Mouse (Mus musculus): ENCODE measurements around the gene Zfp991.
"Not testable (repeated sequence)": the region's sequence is repeated elsewhere in the genome, so short reads cannot be mapped to it uniquely, and the experiment has no call there.

Gene Zfp991

DNA sequence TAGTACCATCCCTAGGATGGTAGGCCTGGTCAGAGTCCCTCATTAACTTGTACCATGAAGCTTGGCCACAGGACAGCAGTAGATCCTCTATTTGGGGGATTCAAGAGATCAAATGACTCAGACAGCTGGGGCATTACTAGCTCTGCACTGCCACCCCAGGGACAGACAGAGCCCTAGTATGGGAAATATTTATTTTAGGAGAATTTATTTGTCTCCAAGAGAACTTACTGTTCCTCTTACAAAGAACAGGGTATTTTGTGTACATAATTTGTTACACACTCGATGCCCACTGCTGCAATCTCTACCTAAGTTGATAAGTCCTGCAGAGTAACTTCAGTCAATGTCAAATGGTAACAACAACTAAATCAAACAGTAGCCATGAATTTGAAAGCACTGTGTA lies 55.0 kb downstream of the Zfp991 start:
- not testable (repeated sequence) for DNase-seq

DNA sequence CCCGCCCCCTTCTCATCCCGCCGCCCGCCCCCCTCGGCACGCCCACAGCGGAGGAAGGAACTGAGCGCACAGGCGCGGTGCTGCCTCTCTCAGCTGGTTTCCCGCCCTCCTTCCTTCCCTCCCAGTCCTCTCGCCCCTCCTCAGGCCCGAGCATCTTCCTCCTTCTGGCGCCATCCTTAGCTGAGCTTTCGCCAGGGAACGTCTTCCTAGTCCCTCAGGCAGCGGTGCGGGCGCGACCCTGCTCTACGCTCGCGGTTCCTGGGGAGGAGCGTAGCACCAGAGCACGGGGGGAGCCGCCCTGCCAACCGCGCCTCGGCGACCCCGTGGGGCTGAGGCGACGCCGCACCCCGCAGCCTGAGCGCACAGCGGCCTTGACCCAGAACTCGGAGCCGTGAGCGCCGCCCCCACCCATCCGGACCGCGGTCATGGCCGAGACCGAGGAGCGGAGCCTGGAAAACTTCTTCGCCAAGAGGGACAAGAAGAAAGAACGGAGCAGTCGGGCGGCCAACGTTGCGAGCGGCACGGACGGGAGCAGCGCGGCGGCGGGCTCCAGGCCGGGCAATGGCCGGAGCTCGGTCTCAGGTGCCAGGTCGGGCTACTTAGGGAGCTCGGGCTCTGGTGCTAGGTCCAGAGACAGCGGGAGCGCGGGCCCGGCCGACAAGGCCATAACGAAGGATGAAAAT lies 55.6 kb downstream of the Zfp991 start:
- not testable (repeated sequence) for DNase-seq

DNA sequence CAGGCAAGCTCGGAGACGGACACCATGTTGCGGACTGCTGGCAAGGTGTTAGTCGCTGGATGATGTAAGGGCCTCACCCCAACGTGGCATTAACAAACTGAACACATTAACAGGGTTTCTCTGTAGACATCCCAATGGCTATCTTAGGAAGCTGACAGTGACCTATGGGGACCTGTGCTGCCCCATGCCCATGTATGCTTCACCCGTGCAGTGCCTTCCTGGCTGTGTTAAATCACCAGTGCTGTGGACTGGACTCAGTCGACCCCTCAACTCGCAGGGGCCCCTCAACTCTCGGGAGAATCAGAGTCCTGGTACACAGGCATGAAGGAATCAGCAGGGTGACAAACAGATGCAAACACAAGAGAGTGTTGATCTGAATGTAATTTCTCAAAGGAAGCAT lies 63.3 kb downstream of the Zfp991 start:
- DNase-seq = not testable (repeated sequence)

DNA sequence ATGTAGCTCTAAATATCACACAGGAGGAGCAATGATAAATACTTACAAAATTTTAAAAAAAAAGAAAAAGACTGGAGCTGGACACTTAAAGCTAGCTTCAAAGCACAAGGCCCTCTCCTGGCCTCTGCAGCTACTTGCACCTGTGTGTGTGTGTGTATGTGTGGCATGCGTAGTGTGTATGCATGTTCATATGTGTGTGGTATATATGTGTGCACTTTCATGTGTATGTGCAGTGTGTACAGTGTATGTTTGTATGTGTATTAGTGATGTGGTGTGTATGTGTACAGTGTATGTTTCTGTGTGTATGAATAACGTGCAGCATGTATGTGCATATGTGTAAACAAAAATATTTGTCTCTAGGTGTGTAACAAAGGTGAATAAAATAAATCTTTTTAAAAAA lies 65.4 kb downstream of the Zfp991 start:
- DNase-seq = not testable (repeated sequence)

DNA sequence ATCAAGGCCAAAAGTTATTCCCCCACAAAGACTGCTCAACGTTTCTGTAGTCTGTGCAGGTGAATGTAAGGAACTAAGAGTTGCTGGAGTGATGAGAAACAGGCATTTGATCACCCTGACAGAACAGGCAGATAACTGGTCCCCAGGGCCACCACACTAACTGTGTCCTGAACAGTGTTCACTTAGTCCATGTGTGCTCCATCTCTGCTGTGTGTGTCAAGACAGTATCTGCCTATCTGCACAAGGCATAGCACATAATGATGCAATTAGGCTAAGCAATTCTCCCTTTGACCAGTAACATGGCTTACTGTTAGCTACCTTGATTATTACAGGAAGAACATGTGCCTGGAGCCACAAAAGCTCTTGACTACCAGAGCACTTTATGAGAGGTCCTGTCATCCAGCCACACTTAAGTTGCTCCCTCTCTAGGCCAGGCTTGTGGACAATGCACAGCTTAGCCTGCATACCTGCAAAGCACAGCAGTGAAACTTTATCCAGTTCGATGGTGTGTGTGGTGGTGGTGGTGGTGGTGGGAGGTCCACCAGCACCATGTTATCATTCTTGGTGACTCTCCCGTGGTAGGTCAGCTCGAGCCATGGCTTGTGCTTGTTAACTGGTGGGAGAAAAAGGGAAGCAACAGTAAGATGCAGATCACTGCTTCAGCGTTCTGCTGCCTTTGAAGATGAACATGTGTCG lies 67.4 kb downstream of the Zfp991 start:
- not testable (repeated sequence) for DNase-seq

DNA sequence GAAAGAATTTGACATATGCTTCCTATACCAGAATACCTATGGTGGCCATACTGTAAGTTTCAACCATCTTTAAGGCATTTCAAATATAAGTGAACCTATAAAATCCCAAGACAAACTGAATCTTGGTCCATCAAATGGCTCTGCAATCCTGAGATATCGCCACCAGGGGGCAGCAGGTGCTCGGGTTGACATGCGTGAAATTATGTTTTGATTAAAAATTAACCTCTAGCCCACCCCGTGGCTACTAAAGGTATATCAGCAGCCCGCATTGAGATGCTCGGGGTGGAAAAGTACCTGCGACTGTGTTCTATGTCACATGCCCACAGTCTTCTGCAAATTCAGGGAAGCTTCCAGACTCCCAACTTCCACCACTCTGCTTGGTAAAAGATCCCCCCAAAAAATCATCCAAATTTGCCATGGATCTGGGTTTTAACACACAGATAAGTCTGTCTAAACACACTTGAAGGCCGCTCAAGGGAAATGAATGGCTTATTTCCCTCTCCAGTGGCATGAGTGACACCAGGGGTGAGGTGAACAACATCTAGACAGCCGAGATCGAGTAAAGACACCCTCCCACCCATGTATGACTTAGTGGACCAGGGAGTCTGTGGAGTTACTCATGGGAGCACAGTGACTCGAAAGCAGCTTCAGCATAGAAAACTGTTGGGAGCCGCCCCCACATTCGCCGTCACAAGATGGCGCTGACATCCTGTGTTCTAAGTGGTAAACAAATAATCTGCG lies 70.3 kb downstream of the Zfp991 start:
- not testable (repeated sequence) for DNase-seq

DNA sequence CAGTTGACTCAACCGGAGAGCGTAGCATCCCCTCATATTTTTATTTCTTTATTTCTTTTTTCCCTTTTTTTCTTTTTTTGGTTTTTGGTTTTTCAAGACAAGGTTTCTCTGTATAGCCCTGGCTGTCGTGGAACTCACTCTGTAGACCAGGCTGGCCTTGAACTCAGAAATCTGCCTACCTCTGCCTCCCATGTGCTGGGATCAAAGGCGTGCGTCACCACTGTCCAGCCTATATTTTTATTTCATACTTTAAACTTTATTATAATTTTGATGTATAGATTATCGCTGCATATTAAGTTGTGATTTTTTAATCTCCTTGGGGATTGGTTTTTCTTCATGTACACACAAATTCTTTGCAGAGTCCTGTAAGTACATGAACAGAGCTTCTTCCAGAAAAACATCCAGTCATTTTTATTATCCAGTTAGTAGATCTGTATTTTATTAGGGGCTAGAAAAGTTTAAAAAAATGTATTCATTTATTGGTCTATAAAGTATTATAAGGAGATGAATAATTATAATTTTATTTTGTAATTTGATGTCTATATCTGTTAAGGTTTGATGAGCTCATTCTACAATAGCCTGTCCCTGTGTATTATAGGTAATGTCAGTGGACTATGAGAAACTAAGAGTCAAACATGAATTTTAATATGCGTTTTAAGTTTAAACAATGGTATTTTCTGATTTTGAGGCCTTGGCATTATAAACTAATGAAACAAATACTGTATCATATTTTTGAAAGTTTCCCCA lies 80.5 kb downstream of the Zfp991 start:
- not testable (repeated sequence) for DNase-seq

DNA sequence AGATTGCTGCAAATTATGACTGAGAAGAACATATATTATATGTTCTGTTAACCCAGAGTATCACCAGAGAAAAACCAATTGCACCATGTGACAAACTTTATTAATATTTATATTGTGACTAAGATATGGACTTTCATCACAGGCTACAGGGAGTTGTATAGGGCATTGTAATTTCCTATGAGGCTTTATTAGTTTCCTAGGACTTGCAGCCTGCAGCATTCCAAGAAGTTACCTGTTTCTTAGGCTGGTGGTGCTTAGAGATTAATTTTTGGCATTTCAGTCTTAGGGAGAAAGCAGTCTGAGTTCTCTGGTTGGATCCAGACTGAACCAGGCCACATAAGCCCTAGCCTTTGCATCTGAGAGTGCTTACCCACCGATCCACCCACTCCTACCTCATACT lies 82.4 kb downstream of the Zfp991 start:
- DNase-seq = not testable (repeated sequence)

DNA sequence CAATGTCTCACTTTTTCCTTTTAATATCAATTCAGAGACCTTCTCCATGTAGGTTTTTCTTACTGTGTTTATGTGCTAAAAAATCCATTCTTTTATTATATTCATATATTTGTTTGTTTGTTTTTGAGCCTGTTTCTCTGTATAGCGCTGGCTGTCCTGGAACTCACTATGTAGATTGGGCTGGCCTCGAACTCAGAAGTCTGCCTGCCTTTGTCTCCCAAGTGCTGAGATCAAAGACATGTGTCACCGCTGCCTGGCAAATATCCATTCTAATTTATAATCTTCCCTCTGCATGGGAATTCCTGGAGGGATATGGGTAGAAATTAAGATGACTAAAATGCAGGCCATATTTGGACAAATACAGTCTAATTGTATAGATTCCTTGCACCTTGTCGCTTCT lies 85.8 kb downstream of the Zfp991 start:
- not testable (repeated sequence) for DNase-seq

DNA sequence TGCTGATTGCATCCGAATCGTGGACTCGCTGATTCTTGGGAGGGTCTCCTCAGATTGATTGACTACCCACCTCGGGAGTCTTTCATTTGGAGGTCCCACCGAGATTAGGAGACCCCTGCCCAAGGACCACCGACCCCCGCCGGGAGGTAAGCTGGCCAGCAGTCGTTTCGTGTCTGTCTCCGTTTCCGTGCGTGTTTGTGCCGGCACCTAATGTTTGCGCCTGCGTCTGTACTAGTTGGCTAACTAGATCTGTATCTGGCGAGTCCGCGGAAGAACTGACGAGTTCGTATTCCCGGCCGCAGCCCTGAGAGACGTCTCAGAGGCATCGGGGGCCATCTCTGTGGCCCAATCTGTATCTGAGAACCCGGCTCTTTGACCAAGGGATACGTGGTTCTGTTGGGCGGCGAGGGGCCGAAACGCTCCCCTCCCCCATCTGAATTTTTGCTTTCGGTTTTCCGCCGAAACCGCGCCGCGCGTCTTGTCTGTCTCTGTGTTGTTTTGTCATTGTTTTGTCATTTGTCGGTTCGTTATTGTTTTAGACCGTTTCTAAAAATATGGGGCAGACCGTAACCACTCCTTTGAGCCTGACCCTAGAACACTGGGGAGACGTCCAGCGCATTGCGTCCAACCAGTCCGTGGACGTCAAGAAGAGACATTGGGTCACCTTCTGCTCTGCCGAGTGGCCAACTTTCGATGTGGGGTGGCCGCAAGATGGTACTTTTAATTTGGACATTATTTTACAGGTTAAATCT lies 87.7 kb downstream of the Zfp991 start:
- peak; percentile 33 for DNase-seq

DNA sequence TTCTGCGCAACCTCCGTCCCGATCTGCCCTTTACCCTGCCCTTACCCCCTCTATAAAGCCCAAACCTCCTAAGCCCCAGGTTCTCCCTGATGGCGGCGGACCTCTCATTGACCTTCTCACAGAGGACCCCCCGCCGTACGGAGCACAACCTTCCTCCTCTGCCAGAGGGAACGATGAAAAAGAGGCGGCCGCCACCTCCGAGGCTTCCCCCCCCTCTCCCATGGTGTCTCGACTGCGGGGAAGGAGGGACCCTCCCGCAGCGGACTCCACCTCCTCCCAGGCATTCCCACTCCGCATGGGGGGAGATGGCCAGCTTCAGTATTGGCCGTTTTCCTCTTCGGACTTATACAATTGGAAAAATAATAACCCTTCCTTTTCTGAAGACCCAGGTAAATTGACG lies 88.4 kb downstream of the Zfp991 start:
- DNase-seq = not testable (repeated sequence)

DNA sequence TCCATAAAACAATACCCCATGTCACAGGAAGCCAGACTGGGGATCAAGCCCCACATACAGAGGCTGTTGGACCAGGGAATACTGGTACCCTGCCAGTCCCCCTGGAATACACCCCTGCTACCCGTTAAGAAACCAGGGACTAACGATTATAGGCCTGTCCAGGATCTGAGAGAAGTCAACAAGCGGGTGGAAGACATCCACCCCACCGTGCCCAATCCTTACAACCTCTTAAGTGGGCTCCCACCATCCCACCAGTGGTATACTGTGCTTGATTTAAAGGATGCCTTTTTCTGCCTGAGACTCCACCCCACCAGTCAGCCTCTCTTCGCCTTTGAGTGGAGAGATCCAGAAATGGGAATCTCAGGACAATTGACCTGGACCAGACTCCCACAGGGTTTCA lies 90.2 kb downstream of the Zfp991 start:
- DNase-seq = not testable (repeated sequence)

DNA sequence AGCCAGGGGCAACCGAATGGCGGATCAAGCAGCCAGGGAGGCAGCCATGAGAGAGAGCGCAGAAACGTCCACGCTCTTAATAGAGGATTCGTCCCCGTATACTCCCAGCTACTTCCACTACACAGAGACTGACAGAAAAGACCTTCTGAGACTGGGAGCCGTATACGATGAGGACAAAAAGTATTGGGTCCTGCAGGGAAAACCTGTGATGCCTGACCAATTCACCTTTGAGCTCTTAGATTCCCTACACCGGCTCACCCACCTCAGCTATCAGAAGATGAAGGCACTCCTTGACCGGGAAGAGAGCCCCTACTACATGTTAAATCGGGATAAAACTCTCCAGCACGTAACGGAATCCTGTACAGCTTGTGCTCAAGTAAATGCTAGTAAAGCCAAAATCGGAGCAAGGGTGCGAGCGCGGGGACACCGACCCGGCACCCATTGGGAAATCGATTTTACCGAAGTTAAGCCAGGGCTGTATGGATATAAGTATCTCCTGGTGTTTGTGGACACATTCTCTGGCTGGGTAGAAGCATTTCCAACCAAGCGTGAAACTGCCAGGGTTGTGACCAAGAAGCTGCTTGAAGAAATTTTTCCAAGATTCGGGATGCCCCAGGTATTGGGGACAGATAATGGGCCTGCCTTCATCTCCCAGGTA lies 92.1 kb downstream of the Zfp991 start:
- DNase-seq = peak; percentile 17

DNA sequence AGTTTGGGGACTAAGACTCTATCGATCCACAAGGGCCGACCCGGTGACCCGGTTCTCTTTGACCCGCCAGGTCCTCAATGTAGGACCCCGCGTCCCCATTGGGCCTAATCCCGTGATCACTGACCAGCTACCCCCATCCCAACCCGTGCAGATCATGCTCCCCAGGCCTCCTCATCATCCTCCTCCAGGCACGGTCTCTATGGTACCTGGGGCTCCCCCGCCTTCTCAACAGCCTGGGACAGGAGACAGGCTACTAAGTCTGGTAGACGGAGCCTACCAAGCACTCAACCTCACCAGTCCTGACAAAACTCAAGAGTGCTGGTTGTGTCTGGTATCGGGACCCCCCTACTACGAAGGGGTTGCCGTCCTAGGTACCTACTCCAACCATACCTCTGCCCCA lies 93.8 kb downstream of the Zfp991 start:
- DNase-seq = not testable (repeated sequence)

DNA sequence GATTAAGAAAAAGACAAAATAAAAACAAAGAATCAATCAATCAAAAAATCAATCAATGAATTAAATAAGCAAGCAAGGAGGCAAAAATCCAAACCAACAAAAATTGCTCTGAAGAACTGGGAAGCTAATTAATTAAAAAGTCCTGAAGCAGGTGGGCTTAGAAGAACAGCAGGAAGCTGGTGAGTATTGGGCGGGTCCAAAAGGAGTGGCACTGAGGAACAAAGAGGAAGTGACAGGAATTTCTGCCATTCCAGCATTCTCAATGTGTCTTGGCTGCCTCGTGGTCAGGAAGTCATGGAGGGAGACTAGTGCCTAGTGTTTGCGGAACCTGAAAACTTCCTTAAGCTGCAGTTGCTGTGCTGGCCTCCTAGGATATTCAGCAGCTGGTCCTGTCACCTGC lies 98.2 kb downstream of the Zfp991 start:
- DNase-seq = not testable (repeated sequence)
